Mouse (Mus musculus): ENCODE results near the gene Tcp11. TPM values are rescaled to one million over a fixed set of nuclear protein-coding genes. Genes with fewer than 3 reads are reported as not detected.

The Tcp11 gene
- polyA plus RNA-seq, 1 experiment from 2014 or later, result 0.99 TPM

DNA sequence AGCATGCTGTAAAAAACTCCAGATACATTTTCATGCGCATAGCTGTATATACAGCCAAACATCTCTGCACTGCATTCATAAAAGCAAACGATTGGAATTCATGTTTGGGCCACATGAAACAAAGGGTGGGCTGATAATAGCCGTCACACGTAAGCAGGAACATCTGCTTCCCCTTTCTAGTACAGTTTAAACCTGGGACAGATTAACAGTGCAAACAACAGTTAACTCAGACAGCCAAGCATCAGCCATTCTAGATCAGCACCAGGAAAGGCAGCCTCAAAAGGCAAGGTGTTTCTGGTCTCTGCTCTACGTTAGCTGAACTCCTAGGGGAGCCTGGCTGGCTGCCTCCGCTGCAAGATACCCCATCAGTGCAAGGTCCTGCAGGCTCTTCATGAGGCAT is 17.3 kb downstream of the Tcp11 start:
- no peak overlapping the region for H3K27ac ChIP-seq (ENCODE audit: low read depth, low read length)
- 0 out of 2 replicates have a peak, but pooled peaks cover 3% of the 10 kb centered on the region for H3K36me3 ChIP-seq (ENCODE audit: control insufficient read depth, insufficient read depth, low read length)
- no peaks in the 10 kb centered on the region for H3K4me1 ChIP-seq (replicated peaks; ENCODE audit: control insufficient read depth, insufficient read depth, low read length)
- no peak overlapping the region for H3K9ac ChIP-seq (ENCODE audit: low read depth, low read length)
- no peak overlapping the region for H3K4me2 ChIP-seq (replicated peaks; ENCODE audit: low read depth, low read length)
- no peak overlapping the region for H3K4me3 ChIP-seq (ENCODE audit: low read depth, low read length)
- ATAC-seq (ENCODE audit: low FRiP score), result no peak
- H3K27me3 ChIP-seq (ENCODE audit: control insufficient read depth, insufficient read depth, low read length), result no peaks in the 10 kb centered on the region
- no peak for DNase-seq (ENCODE audit: low spot score)
- H3K9me3 ChIP-seq (ENCODE audit: control insufficient read depth, low read length), result no peaks in the 10 kb centered on the region
- 82% methylated on average over 6 of the region's 6 CpGs for WGBS

DNA sequence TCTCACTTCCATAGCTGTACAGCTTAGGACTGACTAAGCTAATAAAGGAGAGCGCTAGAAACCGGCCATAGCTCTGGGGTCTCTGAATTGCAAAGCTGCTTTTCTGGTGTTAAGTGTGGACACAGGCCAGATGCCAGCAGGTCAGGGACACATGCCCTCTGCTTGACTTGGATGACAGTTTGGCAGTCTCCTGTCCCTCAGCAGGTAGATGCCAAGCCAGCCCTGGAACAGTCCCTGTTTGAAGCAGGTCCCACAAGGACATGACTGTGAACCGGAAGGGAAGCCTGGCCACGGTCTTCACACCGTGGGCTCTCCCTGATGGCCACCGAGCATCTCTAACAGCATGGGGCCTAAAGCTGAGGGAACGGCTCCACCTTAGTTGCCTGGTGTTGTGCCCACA is 17.7 kb downstream of the Tcp11 start:
- no peak for DNase-seq (ENCODE audit: low spot score)
- H3K27ac ChIP-seq (ENCODE audit: low read depth, low read length), result no peak overlapping the region
- H3K27me3 ChIP-seq (ENCODE audit: control insufficient read depth, insufficient read depth, low read length), result no peaks in the 10 kb centered on the region
- no peak overlapping the region for H3K4me2 ChIP-seq (replicated peaks; ENCODE audit: low read depth, low read length)
- no peak overlapping the region for H3K9ac ChIP-seq (ENCODE audit: low read depth, low read length)
- no peaks in the 10 kb centered on the region for H3K9me3 ChIP-seq (ENCODE audit: control insufficient read depth, low read length)
- ATAC-seq (ENCODE audit: low FRiP score), result no peak
- no peak overlapping the region for H3K4me3 ChIP-seq (ENCODE audit: low read depth, low read length)
- H3K36me3 ChIP-seq (ENCODE audit: control insufficient read depth, insufficient read depth, low read length), result 0 out of 2 replicates have a peak, but pooled peaks cover 3% of the 10 kb centered on the region
- 84% methylated on average over 7 of the region's 7 CpGs for WGBS
- no peaks in the 10 kb centered on the region for H3K4me1 ChIP-seq (replicated peaks; ENCODE audit: control insufficient read depth, insufficient read depth, low read length)

DNA sequence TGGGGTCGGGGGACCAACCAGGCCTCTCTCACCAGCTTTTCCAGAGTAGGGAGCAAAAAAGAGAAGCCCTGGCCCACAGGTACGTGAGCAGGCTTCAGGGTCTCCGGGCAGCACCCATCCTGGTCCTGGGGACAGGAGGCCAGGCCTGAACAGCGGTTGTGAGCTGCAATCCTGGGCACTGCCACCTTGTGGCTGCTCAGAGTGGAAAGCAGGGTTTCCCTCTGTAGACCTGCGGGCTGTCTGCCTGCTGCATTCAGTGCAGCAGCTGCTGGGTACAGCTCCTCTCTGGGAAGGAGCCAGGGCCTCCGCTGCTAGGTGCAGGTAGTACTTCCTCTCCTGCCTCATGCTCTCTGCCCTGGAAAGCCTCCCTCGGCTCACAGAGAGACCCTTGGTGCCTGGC is 19.0 kb downstream of the Tcp11 start:
- H3K9me3 ChIP-seq (ENCODE audit: control insufficient read depth, low read length), result no peaks in the 10 kb centered on the region
- no peak overlapping the region for H3K27ac ChIP-seq (ENCODE audit: low read depth, low read length)
- 51% methylated on average over 7 of the region's 7 CpGs for WGBS
- DNase-seq (ENCODE audit: low spot score) (peak; percentile 51), ATAC-seq (ENCODE audit: low FRiP score) (no peak)
- H3K4me3 ChIP-seq (ENCODE audit: low read depth, low read length), result no peak overlapping the region
- H3K4me1 ChIP-seq (replicated peaks; ENCODE audit: control insufficient read depth, insufficient read depth, low read length), result no peaks in the 10 kb centered on the region
- no peak overlapping the region for H3K4me2 ChIP-seq (replicated peaks; ENCODE audit: low read depth, low read length)
- H3K27me3 ChIP-seq (ENCODE audit: control insufficient read depth, insufficient read depth, low read length), result no peaks in the 10 kb centered on the region
- no peak overlapping the region for H3K9ac ChIP-seq (ENCODE audit: low read depth, low read length)
- 0 out of 2 replicates have a peak, but pooled peaks cover 3% of the 10 kb centered on the region for H3K36me3 ChIP-seq (ENCODE audit: control insufficient read depth, insufficient read depth, low read length)

DNA sequence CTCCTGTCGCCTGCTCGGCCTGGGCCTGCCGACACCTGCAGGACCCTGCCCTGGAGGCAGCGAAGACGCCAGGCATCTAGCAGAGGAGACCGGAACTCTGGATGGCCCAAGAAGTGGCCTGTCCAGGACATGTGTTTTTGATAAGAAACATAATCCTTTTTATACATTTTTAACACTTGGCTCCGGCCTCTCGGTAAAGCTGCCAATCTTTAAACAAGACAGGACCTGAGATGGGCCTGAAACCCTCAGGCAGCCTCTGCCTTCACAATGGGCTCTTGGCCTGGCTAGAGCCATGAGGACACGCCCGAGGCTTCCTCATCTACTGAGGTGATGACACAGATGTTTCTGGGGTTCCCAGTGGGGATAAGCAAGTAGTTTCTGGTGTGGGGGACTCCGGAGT is 19.8 kb downstream of the Tcp11 start:
- WGBS, result 82% methylated on average over 11 of the region's 11 CpGs
- no peak overlapping the region for H3K4me2 ChIP-seq (replicated peaks; ENCODE audit: low read depth, low read length)

DNA sequence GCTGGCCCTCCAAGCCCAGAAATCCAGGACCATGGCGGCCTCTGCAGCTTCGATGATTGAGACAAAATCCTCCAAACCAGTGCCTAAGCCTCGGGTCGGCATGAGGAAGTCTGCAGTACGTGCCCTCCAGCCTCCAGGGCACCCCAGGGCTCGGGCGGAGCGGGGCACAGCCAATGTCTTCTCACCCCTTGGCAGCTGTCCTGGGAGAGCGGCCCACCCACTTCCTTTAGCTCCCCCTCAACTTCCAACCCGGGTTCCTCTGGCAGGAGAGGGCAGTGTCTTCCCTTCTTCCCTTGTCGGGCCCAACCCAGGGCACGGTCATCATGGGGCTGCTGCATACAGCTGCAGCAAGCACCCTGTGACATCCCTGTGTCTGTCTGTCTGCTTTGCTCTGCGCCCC is 22.1 kb downstream of the Tcp11 start:
- Histone ChIP-seq H3K27me3 (ENCODE audit: control insufficient read depth, insufficient read depth, low read length) (no peaks in the 10 kb centered on the region), H3K36me3 (ENCODE audit: control insufficient read depth, insufficient read depth, low read length) (0 out of 2 replicates have a peak, but pooled peaks cover 6% of the 10 kb centered on the region), H3K9ac (ENCODE audit: low read depth, low read length) (no peak overlapping the region), H3K9me3 (ENCODE audit: control insufficient read depth, low read length) (no peaks in the 10 kb centered on the region), H3K4me3 (ENCODE audit: low read depth, low read length) (no peak overlapping the region), H3K27ac (ENCODE audit: low read depth, low read length) (no peak overlapping the region), H3K4me1 (replicated peaks; ENCODE audit: control insufficient read depth, insufficient read depth, low read length) (no peaks in the 10 kb centered on the region), H3K4me2 (replicated peaks; ENCODE audit: low read depth, low read length) (no peak overlapping the region)
- WGBS, result 86% methylated on average over 12 of the region's 13 CpGs
- DNase-seq (ENCODE audit: low spot score), result no peak
- no peak for ATAC-seq (ENCODE audit: low FRiP score)

More for the DNA sequence above, 19.8 kb downstream of the Tcp11 start:
- ATAC-seq (ENCODE audit: low FRiP score), result no peak
- H3K27me3 ChIP-seq (ENCODE audit: control insufficient read depth, insufficient read depth, low read length), result no peaks in the 10 kb centered on the region
- no peak for DNase-seq (ENCODE audit: low spot score)
- no peak overlapping the region for H3K27ac ChIP-seq (ENCODE audit: low read depth, low read length)
- H3K36me3 ChIP-seq (ENCODE audit: control insufficient read depth, insufficient read depth, low read length), result 0 out of 2 replicates have a peak, but pooled peaks cover 3% of the 10 kb centered on the region
- H3K4me1 ChIP-seq (replicated peaks; ENCODE audit: control insufficient read depth, insufficient read depth, low read length), result no peaks in the 10 kb centered on the region
- no peaks in the 10 kb centered on the region for H3K9me3 ChIP-seq (ENCODE audit: control insufficient read depth, low read length)
- no peak overlapping the region for H3K9ac ChIP-seq (ENCODE audit: low read depth, low read length)
- H3K4me3 ChIP-seq (ENCODE audit: low read depth, low read length), result no peak overlapping the region

DNA sequence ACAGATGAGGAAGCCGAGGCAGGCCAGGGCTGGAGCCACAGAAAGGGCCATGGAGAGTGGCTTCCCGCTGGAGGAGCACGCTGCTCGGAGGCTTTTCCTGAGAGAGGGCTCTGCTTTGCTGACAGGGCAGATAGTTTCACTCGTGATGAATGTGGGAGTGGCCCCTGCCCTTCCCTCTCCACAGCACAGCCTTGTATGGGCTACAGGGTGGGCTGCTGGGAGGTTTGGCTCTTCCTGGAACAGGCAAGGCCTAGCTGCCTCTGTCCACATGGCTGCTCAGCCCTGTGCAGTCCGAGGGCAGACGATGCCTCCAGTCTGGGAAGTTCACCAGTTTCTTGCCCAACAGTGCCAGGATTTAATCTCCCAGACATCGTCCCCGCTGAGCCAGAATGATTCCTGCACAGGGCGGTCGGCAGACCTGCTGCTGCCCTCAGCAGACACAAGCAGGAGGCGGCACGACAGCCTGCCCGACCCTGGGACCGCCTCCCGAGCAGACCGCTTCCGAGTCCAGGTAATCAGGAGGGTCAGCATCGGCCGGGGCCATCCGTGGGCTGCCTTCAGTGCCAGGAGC is 28.1 kb downstream of the Tcp11 start:
- Histone ChIP-seq H3K9ac (ENCODE audit: low read depth, low read length) (no peak overlapping the region), H3K9me3 (ENCODE audit: control insufficient read depth, low read length) (no peaks in the 10 kb centered on the region), H3K4me3 (ENCODE audit: low read depth, low read length) (no peak overlapping the region), H3K4me1 (replicated peaks; ENCODE audit: control insufficient read depth, insufficient read depth, low read length) (no peaks in the 10 kb centered on the region), H3K27ac (ENCODE audit: low read depth, low read length) (no peak overlapping the region), H3K4me2 (replicated peaks; ENCODE audit: low read depth, low read length) (no peak overlapping the region), H3K36me3 (ENCODE audit: control insufficient read depth, insufficient read depth, low read length) (peaks cover 6% of the 10 kb centered on the region; the same call in 1 of the 2 replicates), H3K27me3 (ENCODE audit: control insufficient read depth, insufficient read depth, low read length) (no peaks in the 10 kb centered on the region)
- ATAC-seq (ENCODE audit: low FRiP score) (no peak), DNase-seq (ENCODE audit: low spot score) (no peak)
- WGBS, result 85% methylated on average over 21 of the region's 21 CpGs

DNA sequence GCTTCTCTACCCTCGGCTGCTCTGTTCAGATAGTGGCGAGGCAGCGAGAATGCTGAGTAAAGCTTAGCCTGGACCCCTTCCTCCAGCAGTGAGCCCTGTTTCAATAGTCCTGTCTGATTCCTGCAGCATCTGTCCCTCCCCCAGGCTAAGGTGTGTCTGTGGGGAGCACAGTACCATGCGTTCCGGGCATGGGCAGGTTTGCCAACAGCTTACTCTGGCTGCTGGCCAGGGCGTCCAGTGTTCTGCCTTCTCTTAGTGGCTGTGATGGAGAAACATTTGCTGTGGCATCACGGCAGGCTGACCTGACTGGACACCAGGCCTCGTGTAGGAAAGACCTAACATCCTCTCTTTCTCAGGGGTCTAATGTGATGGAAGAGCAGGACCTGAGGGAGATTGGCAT is 30.2 kb downstream of the Tcp11 start:
- Histone ChIP-seq H3K9me3 (ENCODE audit: control insufficient read depth, low read length) (no peaks in the 10 kb centered on the region), H3K4me2 (replicated peaks; ENCODE audit: low read depth, low read length) (no peak overlapping the region), H3K9ac (ENCODE audit: low read depth, low read length) (no peak overlapping the region), H3K36me3 (ENCODE audit: control insufficient read depth, insufficient read depth, low read length) (peaks cover 6% of the 10 kb centered on the region; the same call in 1 of the 2 replicates), H3K4me1 (replicated peaks; ENCODE audit: control insufficient read depth, insufficient read depth, low read length) (no peaks in the 10 kb centered on the region), H3K27ac (ENCODE audit: low read depth, low read length) (no peak overlapping the region), H3K27me3 (ENCODE audit: control insufficient read depth, insufficient read depth, low read length) (no peaks in the 10 kb centered on the region), H3K4me3 (ENCODE audit: low read depth, low read length) (no peak overlapping the region)
- WGBS, result 91% methylated on average over 8 of the region's 8 CpGs
- DNase-seq (ENCODE audit: low spot score) (no peak), ATAC-seq (ENCODE audit: low FRiP score) (no peak)

DNA sequence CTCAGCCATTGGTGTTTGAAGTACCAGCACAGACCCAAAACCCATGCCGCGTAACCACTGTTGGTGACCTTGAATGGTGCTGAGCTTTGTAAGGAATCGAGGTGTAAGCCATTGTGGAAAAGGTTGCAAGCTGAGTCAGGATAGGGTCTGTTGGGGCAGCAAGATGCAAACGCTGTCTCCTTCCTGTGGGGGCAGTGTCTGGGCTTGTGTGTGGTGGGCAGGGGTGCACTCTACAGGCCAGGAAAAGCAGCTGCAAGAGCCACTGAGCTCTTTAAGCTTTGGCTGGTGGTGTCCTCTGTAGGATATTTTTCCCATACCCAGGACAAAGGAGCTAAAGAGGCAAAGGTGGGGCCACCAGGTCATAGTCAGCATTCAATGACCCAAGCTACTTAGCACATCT is 32.0 kb downstream of the Tcp11 start:
- H3K36me3 ChIP-seq (ENCODE audit: control insufficient read depth, insufficient read depth, low read length), result peaks cover 3% of the 10 kb centered on the region; the same call in 1 of the 2 replicates
- WGBS, result 53% methylated on average over 4 of the region's 4 CpGs
- no peak overlapping the region for H3K27ac ChIP-seq (ENCODE audit: low read depth, low read length)
- 0 out of 2 replicates have a peak, but pooled peaks cover 4% of the 10 kb centered on the region for H3K4me1 ChIP-seq (replicated peaks; ENCODE audit: control insufficient read depth, insufficient read depth, low read length)
- DNase-seq (ENCODE audit: low spot score) (peak; percentile 75), ATAC-seq (ENCODE audit: low FRiP score) (peak; percentile 53; the same call in 1 of the 2 replicates)
- no peak overlapping the region for H3K4me3 ChIP-seq (ENCODE audit: low read depth, low read length)
- no peaks in the 10 kb centered on the region for H3K9me3 ChIP-seq (ENCODE audit: control insufficient read depth, low read length)
- H3K4me2 ChIP-seq (replicated peaks; ENCODE audit: low read depth, low read length), result no peak overlapping the region
- H3K9ac ChIP-seq (ENCODE audit: low read depth, low read length), result no peak overlapping the region
- H3K27me3 ChIP-seq (ENCODE audit: control insufficient read depth, insufficient read depth, low read length), result no peaks in the 10 kb centered on the region

DNA sequence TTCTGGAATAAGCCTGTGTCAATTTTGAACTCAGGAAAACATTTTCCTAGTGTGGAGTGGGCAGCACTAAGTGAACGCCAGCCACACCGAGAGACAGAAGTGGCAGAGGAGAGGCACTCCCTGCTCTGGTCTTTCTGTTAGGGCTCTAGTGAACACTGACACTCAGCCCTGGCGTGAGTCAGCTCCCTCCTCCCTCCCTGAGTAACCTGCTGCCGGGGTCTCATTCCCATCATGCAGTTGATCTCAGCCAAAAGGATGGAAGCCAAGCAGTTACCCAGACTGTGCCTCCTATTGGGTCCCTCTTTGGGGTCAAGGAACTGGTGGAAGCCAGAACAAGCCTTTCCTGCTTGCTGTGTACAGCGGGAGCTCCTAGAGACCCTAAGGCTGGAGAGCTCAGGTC is 32.9 kb downstream of the Tcp11 start:
- Histone ChIP-seq H3K4me3 (ENCODE audit: low read depth, low read length) (no peak overlapping the region), H3K4me1 (replicated peaks; ENCODE audit: control insufficient read depth, insufficient read depth, low read length) (0 out of 2 replicates have a peak, but pooled peaks cover 4% of the 10 kb centered on the region), H3K27me3 (ENCODE audit: control insufficient read depth, insufficient read depth, low read length) (no peaks in the 10 kb centered on the region), H3K9me3 (ENCODE audit: control insufficient read depth, low read length) (no peaks in the 10 kb centered on the region), H3K4me2 (replicated peaks; ENCODE audit: low read depth, low read length) (no peak overlapping the region), H3K9ac (ENCODE audit: low read depth, low read length) (no peak overlapping the region), H3K36me3 (ENCODE audit: control insufficient read depth, insufficient read depth, low read length) (peaks cover 3% of the 10 kb centered on the region; the same call in 1 of the 2 replicates), H3K27ac (ENCODE audit: low read depth, low read length) (no peak overlapping the region)
- no peak for ATAC-seq (ENCODE audit: low FRiP score)
- 71% methylated on average over 5 of the region's 5 CpGs for WGBS
- DNase-seq (ENCODE audit: low spot score), result no peak
